Mouse (Mus musculus) retina, postnatal 7 days (tissue): Measurements from ENCODE around the gene Tada1.

ENCODE experiments used
- DNase-seq: peaks from one replicate; pipeline ENCODE4 v3.0.0-alpha.2; 2012; ENCODE audit warnings: low read depth, low spot score

The Tada1 gene

DNA sequence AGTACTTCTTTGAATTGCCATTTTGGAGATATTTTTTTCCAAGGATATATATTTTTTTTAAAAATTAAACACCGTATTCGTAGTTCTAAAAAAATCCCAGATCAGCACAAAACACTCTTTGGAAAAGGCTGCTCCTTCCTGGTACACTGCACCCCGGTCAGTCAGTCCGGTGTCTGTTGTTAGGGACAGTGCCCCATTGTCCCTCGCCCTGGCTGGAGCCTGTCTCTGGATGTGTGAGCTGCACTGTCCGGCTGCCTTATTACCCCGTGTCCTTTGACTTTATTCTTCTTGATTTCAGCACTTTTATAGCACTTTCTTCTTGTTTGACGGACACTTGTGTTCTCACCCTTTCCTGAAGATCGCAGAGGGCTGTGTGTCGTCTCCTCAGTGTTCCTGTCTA lies 5.7 kb downstream of the Tada1 start:
- no peak for DNase-seq

DNA sequence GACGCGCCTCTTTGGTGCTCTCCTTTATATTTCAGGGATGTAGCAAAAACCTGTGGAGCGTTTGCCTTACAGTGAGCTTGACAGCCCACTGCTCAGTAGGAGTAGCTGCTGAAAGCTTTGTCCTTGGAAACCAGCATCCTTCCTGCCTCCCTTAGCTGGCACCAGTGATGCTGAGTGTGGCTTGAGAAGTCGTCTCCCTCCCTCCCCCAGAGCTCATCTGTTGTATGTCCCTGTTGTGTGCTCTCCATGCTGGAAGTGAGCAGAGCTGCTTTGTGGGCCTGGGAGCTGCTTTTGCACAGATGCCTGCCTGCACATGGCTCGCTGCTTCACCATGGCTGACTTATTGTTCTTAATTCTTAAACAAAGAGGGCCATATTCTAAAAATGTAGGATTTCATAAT lies 6.5 kb downstream of the Tada1 start:
- DNase-seq: no peak

DNA sequence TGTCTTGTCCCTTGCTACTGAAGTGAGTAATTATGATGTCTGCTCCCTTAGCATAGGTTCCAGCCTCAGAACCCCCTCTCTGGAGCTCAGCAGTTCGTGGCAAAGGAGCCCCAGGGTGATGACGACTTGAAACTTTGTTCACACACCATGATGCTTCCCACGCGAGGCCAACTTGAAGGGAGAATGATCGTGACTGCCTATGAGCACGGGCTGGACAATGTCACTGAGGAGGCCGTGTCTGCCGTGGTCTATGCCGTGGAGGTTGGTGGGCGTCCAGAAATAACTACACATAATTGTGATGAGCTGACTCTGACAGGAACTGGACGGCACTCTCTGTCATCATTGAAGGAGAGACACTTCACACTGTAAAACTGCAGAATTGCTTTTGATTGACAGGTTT lies 9.6 kb downstream of the Tada1 start:
- no peak for DNase-seq

DNA sequence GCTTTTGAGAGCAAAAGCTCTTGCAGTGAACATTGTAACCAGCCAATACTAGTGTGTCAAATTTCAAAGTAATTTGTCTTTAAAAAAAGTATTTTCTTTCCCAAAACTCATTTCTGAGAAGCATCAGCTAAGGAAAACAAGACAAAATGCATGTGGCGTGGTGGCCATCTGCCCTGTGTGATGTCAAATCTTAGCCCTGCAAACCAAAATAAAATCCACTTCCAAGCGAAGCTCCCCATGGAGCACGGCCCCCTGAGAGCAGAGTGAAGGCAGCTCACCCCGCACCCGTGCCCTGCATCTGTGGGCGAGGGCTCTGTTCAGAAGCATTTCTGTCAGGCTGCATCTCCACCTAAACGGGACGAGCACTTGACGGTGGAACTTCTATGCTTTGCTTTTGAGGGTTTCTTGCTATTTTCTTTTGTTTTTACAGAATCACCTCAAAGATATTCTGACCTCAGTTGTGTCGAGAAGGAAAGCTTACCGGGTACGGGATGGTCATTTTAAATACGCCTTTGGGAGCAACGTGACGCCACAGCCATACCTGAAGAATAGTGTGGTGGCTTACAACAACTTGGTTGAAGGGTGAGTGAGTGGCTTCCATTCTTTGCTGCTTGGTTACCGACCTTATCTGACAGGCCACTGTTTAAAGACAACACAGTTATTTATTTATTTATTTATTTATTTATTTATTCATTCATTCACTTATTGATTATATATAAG lies 10.7 kb downstream of the Tada1 start:
- no peak for DNase-seq

DNA sequence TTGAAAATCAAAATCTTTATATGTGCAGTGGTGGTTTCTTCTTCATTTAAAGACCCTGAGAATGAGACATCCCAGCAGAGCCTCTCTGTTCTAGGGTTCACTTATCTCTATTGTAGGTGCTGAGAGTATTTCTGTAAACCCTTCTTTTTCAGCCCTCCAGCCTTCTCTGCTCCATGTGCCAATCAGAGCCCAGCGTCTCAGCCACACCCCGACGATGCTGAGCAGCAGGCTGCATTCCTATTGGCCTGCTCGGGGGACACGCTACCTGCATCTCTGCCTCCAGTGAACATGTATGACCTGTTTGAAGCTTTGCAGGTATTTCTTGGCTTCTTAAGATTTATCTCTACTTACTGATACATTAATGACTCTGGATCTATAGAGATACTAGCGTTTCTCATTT lies 12.8 kb downstream of the Tada1 start:
- DNase-seq: no peak

DNA sequence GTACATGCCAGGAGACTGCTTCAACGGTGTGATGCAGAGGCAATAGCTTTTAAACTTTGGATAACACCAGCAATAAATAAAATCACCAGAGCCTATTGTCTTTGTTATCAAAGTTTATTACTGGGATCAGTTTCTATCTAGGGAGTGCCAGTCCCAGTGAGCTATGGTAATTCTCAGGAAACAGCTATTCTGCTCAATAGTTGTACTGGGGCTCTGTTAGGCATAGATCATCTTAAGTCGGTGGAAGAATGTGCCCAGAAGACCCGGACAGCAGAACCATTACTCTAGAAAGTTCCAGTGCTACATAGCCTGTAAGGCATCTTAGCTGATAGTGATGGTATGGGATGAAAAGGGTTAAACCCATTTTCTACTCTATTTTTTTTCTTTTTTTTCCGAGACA lies 15.9 kb downstream of the Tada1 start:
- no peak for DNase-seq

DNA sequence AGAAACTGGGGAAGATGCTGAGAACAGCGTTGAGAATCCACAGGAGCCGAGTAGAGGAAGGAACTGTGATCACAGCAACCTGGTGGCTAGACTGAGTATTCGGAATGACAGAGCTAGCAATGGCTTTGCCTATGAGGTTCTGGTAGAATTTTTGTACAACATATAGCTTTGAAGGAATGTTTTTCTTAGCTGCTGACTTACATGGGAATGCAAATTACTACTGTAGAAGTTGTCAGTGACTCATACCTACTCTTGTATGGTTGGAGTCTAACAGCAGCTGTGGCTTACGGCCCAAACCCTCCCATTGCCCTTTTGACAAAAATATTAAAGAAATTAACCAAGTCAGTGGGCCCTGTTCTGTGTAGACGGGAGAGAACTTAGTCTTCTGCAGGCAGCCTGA lies 16.8 kb downstream of the Tada1 start:
- DNase-seq: no peak

DNA sequence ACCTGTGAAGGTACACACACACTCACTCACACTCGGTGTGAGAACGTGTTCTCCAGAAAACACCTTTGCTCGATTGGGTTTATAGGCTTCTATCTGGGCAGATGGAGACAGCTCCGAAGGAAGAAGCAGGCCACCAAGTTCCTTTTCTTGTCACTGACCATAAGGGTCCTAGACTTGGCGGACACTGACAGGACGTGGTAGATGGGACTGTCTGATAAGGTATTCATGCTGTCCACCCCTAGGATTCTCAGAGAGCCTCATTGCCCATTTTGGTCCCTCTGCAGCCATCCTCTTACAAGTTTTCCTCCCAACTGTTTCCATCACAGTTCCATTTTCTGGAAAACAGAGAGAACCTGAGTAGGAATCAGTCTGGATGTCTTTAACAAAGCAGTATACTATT lies 17.5 kb downstream of the Tada1 start:
- no peak for DNase-seq

DNA sequence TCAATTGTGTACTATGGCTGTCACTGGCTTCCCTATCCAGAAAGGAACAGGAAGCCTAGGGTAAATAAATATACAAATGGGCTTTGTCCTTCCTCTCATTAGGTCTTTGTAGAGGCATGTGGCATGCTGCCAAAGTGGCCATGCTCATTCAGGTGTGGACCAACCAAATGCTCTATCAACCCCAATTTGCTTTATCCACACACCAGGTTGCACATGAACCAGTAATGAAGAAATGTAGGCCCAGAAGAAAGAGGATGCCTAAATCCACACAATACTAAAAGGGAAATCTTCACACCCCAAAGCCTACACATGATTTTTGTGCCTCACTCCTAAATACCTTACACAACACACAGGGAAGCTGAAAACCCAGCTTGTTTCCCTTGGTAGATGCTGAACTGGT lies 22.6 kb downstream of the Tada1 start:
- DNase-seq: no peak

DNA sequence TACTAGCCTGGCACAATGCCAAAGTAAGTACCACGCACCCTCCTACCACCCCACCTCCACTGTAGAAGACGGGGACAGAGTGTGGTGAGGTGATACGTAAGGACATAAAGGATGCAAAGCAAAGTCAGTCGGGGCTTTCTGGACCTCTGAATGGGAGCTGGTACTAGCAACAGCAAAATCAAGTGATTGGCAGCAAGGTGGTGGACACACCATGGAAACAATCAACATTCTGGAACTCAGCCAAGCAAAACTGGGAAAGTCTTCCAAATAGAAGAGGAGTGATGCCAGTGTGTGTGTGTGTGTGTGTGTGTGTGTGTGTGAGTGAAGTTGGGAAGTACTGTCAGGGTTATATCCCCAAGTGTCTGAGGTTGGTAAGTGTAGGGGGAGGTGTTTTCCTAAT lies 23.1 kb downstream of the Tada1 start:
- no peak for DNase-seq

DNA sequence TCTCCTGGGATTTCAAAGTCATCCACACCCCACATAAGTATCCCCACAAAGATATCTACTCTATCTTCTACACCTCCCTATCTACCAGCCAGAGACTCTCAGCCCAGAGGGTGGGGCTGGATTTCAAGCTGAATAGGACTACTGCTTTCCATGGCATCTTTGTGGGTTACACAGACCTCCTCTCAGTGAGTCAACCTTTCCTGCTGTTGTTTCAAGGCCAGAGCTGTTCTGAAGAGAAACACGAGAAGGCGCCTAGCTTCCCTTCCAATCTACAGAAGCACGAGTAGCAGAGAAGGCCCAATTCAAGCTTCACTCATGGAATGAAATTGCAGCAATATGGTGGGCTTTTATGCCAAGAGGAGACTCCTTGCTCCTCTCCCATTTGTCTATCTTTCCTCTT lies 24.9 kb downstream of the Tada1 start:
- no peak for DNase-seq

DNA sequence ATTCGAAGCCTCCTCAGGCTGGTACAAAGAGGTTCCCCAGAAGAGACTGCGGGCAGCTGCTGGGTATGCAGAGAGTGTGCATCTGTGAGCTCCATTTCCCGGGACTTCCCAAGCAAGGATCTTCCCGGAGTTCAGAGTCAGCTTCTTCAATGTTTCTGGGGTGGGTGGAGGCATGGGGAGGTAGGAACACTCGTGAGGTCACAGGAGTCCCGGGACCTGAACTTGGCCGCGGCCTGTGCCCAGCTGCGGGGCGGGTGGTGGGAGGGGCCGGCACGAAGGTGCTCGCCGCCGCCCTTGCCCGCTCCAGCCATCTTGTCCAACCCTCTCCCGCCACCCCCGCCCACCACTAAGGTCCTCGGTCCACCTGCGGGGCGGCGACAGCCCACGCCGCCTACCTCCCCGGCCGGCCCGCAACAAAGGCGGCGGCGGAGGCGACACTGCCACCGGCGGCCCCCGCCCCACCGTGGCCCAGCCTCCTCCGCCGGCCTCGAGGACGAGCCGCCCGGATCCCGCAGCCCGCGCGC lies 30.3 kb downstream of the Tada1 start:
- peak; percentile 11 for DNase-seq

DNA sequence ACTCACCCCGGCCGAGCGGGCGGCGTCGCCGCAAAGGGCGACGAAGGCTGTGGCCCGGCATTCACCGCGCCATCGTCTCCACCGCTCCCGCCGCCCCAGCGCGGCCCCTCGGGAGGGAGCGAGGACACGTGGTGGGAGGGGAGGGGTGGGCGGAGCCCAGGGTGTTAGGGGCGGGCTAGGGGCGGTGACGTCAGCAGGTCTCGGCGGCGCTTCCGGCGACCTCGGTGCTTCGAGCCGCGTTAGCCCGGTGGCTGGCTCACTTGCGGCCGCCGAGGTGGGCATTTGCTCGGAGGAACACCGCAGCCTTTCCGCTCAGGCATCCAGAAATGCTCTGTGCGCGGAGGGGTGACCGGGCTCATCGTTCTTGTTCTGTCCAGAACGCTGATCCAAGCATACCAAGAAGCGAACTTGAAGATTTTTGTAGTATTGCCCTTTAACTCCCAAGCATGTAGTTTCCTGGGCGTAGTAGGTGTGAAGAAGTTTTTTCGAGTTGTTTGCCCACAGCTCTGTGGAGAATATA lies 30.9 kb downstream of the Tada1 start, which contains the start of gene Pogk:
Pogk (minus strand) TSS at position 163 of the 520 bp plus-strand sequence.
- DNase-seq: peak; percentile 89

DNA sequence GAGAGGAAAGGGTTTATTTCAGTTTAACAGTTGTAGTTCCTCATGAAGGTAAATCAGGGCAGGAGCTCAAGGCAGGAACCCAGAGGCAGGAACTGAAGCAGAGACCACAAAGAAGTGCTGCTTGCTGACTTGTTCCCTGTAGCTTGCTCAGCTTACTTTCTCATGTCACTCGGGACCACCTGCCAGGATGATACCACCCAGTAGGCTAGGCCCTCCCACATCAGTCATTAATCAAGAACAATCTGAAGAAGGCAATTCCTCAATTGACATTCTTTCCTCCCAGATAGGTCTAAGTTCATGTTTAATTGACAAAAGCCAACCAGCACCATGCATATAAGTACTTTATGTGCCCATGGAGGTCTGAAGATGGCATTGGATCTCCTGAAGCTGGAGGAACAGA lies 32.6 kb downstream of the Tada1 start:
- DNase-seq: no peak

DNA sequence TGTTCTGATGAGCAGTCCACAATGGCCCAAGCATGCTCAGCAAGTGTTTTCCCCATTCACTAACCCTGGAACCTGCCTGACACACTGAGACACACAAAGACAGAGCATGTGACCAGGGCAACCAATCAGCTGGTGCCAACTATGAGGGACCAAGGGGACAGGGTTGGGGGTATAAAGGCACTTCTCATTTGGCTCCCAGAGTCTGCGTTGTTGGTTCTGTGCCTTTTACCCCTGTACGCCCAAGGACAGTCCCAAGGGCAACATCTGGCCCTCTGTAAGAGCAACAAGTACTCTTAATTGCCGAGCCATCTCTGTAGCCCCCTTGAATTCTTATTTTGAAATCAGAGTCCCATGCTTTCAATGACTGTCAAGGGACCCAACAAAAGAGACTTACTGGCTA lies 33.4 kb downstream of the Tada1 start:
- DNase-seq: no peak

DNA sequence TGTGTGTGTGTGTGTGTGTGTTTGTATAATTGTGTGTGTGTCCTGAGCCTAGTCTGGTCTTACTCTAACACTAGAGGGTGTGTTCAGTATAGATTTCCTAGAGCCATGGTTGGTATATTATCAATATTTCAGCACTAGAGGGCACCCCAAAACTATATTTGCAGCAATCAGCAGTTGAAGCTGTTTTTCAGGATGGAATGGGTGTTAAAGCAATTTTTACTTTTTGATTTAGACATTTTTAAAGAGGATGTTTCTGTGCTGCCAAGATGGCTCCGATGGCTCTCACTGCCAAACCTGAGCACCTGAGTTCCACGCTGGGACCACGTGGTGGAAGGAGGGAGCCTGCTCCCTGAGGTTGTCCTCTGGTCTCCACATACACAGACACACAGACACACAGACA lies 50.2 kb downstream of the Tada1 start:
- no peak for DNase-seq

DNA sequence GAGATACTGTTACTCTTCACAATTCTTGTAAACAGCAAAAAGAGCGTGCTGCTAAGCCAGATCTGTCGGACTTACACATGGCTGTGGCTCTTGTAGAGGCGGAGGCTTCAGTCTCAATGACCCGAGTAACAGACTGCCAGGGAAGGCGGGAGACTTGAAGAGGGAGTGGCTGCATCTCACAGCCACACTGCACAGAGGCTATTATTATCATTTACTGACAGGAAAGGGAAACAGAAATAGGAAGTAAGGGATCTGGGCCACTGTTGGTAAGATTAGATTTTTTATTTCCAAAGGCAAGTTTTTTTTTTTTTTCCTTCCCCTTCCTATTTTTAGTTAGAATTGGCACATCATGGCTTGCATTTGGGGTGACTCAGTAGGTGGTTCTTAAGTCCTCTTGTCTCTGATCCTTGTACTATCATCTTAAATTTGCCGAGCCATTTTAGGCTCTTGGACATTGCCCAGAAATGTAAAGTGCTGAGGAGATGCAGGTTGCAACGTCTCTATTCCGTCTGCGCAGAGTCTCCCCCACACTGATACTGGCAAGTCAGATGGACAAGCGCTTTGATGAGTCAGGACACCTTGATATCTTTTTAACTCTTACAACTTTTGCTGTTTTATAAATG lies 51.0 kb downstream of the Tada1 start:
- no peak for DNase-seq

DNA sequence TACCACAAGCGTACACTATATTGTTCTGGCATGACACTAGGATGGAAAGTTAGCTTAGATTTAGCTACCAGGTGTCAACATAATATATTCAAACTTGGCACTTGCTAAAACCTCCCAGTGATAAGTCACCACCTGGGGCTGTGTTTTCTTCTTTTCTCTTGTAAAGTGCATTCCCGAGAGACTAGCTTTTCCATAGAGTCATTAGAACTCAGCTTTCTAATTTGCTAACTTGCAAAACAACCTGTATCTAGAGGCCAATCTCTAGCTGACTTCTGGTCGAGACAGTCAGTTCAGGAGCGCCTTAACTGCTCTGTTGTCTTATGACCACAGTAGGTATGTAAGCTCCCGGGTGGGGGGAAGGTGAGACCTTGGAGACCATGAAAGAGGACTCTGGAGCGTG lies 60.5 kb downstream of the Tada1 start:
- no peak for DNase-seq

DNA sequence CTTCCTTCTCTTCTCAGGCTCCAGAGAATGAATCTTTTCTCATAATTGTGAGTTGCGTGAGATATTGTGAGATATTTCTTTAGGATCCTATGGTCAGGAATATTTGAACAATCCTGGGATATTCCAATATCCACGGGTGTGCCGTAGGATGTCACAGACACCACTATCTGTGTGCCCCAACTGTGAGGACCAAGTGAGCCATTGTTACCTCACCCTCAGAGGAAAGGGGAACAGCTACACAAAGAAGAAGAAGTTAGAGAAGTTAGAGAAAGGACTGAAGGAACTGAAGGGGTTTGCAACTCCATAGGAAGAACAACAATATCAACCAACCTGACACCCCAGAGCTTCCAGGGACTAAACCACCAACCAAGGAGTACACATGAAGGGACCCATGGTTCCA lies 63.1 kb downstream of the Tada1 start:
- DNase-seq: no peak
